Mouse (Mus musculus): ENCODE data around the gene Gpr107.

DNA sequence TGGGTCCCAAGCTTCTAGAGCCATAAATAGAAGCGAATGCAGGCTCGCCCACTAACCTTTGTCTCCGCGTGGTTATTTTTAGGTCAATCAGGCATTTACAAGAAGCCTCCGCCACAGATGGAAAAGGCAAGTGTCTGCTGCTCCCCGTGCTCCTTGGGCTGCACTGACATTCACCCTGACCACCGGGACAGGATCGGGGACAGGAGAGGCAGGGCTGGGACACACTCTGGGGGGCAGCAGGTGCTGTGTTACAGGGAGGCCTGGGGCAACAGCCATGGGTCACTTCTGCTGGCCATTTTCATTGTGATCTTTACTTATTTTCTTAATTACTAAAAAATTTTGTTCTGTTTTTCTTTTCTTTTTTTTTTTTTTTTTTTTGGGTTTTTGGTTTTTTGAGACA, 39.6 kb downstream of the Gpr107 start:
- TF ChIP-seq CTCF (IDR thresholded peaks at IDR 0.05; ENCODE audit: borderline replicate concordance, extremely low read depth, insufficient read depth, insufficient read length) = no peak
- no peak for TF ChIP-seq POLR2A (IDR thresholded peaks at IDR 0.05; ENCODE audit: borderline replicate concordance, extremely low read depth, insufficient read depth, insufficient read length, poor library complexity, severe bottlenecking)
